In genomic region chr7:51879136-51879723, GRCm38 (mm10) we compare ENCODE assay signal across 9 mouse cellular contexts. TPM values are rescaled to one million over a fixed set of nuclear protein-coding genes. Genes with fewer than 3 reads are reported as not detected.
DNase-seq lines count a peak whose midpoint lies in the region; ATAC-seq and TF ChIP-seq lines count a peak whose summit lies in the region.
"Had no signal": no experiment of that assay in that cellular context is flagged by ENCODE, and none has a peak within 500 bp of the region (broad histone marks: within the 10 kb centered on the region; RNA-seq: fewer than 3 reads in every experiment).

No protein-coding gene starts in this region.

- H3K4me3 ChIP-seq in kidney, embryonic 16.5 days (ENCODE audit: low read length) = peak overlapping the region; percentile 52
- H3K4me3 ChIP-seq in embryonic facial prominence, embryonic 12.5 days = peak overlapping the region; percentile 45
- H3K4me3 ChIP-seq in liver, adult 2 months (ENCODE audit: insufficient read depth, low read depth, low read length) = peak overlapping the region; percentile 9; the same call in 1 of the 2 replicates
- peak overlapping the region; percentile 48 for H3K4me3 ChIP-seq in midbrain, postnatal 0 days (ENCODE audit: low read depth, low read length)
- H3K4me3 ChIP-seq in spleen, adult 2 months (ENCODE audit: extremely low read depth, insufficient read depth, insufficient read length) = peak overlapping the region; percentile 16; the same call in 1 of the 2 replicates

- H3K9me3 ChIP-seq in kidney, embryonic 16.5 days (ENCODE audit: low read length) = no peaks in the 10 kb centered on the region
- no peaks in the 10 kb centered on the region for H3K9me3 ChIP-seq in embryonic facial prominence, embryonic 12.5 days
- no peaks in the 10 kb centered on the region for H3K9me3 ChIP-seq in midbrain, postnatal 0 days (ENCODE audit: low read length)

- WGBS in kidney, embryonic 16.5 days = 0% methylated on average over 17 of the region's 17 CpGs
- under 1% methylated on average over 17 of the region's 17 CpGs for WGBS in embryonic facial prominence, embryonic 12.5 days
- WGBS in liver, adult 2 months = 29% methylated on average over 17 of the region's 17 CpGs
- WGBS in midbrain, postnatal 0 days = under 1% methylated on average over 17 of the region's 17 CpGs
- 1% methylated on average over 17 of the region's 17 CpGs for WGBS in spleen, adult 2 months

- no peaks in the 10 kb centered on the region for H3K36me3 ChIP-seq in kidney, embryonic 16.5 days (ENCODE audit: insufficient read depth, low read length)
- no peaks in the 10 kb centered on the region for H3K36me3 ChIP-seq in embryonic facial prominence, embryonic 12.5 days
- H3K36me3 ChIP-seq in liver, adult 2 months (ENCODE audit: control insufficient read depth, insufficient read depth, low read length) = no peaks in the 10 kb centered on the region
- H3K36me3 ChIP-seq in midbrain, postnatal 0 days (ENCODE audit: insufficient read depth, low read length) = no peaks in the 10 kb centered on the region
- H3K36me3 ChIP-seq in spleen, adult 2 months (ENCODE audit: control insufficient read depth, insufficient read depth, low read length) = no peaks in the 10 kb centered on the region

- no peak for DNase-seq in kidney, adult 8-10 months
- peak; percentile 20 for DNase-seq in heart, adult 8-10 months (ENCODE audit: low spot score)
- DNase-seq in kidney, postnatal 10 days = peak; percentile 53
- no peak for DNase-seq in liver, adult 2 months (ENCODE audit: extremely low read depth, low read depth, low spot score)
- DNase-seq in midbrain, postnatal 0 days (ENCODE audit: low spot score) = peak; percentile 80
- DNase-seq in spleen, adult 2 months (ENCODE audit: low read depth in 1 of 2, low spot score in 2 of 2) = peak; percentile 18

- H3K79me2 ChIP-seq in liver, adult 2 months (ENCODE audit: control insufficient read depth, insufficient read depth, low read length) = no peaks in the 10 kb centered on the region

- no peak for TF ChIP-seq CTCF in liver, adult 2 months (IDR thresholded peaks at IDR 0.05; ENCODE audit: low read depth, low read length)
- peak; percentile 1; the same call in 1 of the 2 replicates for TF ChIP-seq CTCF in midbrain, postnatal 0 days (IDR thresholded peaks at IDR 0.05)
- TF ChIP-seq CTCF in spleen, adult 2 months (IDR thresholded peaks at IDR 0.05; ENCODE audit: extremely low read depth, insufficient read depth, insufficient read length, insufficient replicate concordance) = no peak

- TF ChIP-seq POLR2A in liver, adult 2 months (IDR thresholded peaks at IDR 0.05; ENCODE audit: extremely low read depth, insufficient read depth, low read length) = no peak
- no peak for TF ChIP-seq POLR2A in spleen, adult 2 months (IDR thresholded peaks at IDR 0.05; ENCODE audit: low read depth, low read length)

- H3K9ac ChIP-seq in kidney, embryonic 16.5 days (replicated peaks; ENCODE audit: low read length) = peak overlapping the region; percentile 73
- peak overlapping the region; percentile 41 for H3K9ac ChIP-seq in embryonic facial prominence, embryonic 12.5 days
- no peak overlapping the region for H3K9ac ChIP-seq in liver, adult 2 months (ENCODE audit: low read depth, low read length)
- H3K9ac ChIP-seq in midbrain, postnatal 0 days (replicated peaks; ENCODE audit: low read length, poor library complexity, severe bottlenecking) = peak overlapping the region; percentile 76

- peak overlapping the region; percentile 74 for H3K4me2 ChIP-seq in kidney, embryonic 16.5 days (replicated peaks; ENCODE audit: low read depth, low read length)
- H3K4me2 ChIP-seq in embryonic facial prominence, embryonic 12.5 days (replicated peaks) = peak overlapping the region; percentile 61
- H3K4me2 ChIP-seq in midbrain, postnatal 0 days (ENCODE audit: low read depth, low read length, poor library complexity, severe bottlenecking) = peak overlapping the region; percentile 77

- peak overlapping the region; percentile 90 for H3K27ac ChIP-seq in kidney, embryonic 16.5 days (ENCODE audit: low read length)
- H3K27ac ChIP-seq in embryonic facial prominence, embryonic 12.5 days = peak overlapping the region; percentile 95
- no peak overlapping the region for H3K27ac ChIP-seq in liver, adult 2 months (replicated peaks; ENCODE audit: insufficient read depth, low read depth, low read length)
- H3K27ac ChIP-seq in midbrain, postnatal 0 days (ENCODE audit: low read depth, low read length) = peak overlapping the region; percentile 74
- H3K27ac ChIP-seq in spleen, adult 2 months (ENCODE audit: insufficient read depth, low read length) = no peak overlapping the region

- H3K27me3 ChIP-seq in kidney, embryonic 16.5 days (ENCODE audit: insufficient read depth, low read length) = no peaks in the 10 kb centered on the region
- H3K27me3 ChIP-seq in embryonic facial prominence, embryonic 12.5 days = no peaks in the 10 kb centered on the region
- H3K27me3 ChIP-seq in liver, adult 2 months (ENCODE audit: control insufficient read depth, insufficient read depth, low read length) = no peaks in the 10 kb centered on the region
- H3K27me3 ChIP-seq in midbrain, postnatal 0 days (ENCODE audit: insufficient read depth, low read length) = no peaks in the 10 kb centered on the region
- H3K27me3 ChIP-seq in spleen, adult 2 months (ENCODE audit: control insufficient read depth, insufficient read depth, low read length) = no peaks in the 10 kb centered on the region
- H3K27me3 ChIP-seq: Patski had no signal

- peak; percentile 90 for ATAC-seq in kidney, embryonic 16.5 days (ENCODE audit: low FRiP score, low TSS enrichment)
- peak; percentile 90 for ATAC-seq in embryonic facial prominence, embryonic 12.5 days (ENCODE audit: insufficient number of reproducible peaks, insufficient read depth, low FRiP score, low TSS enrichment)
- peak; percentile 93 for ATAC-seq in midbrain, postnatal 0 days (ENCODE audit: low FRiP score)
- ATAC-seq: Patski had no signal

- H3K4me1 ChIP-seq in kidney, embryonic 16.5 days (ENCODE audit: insufficient read depth, low read length) = peaks cover 18% of the 10 kb centered on the region
- H3K4me1 ChIP-seq in embryonic facial prominence, embryonic 12.5 days = peaks cover 13% of the 10 kb centered on the region
- H3K4me1 ChIP-seq in liver, adult 2 months (ENCODE audit: control insufficient read depth, insufficient read depth, low read length) = no peaks in the 10 kb centered on the region
- H3K4me1 ChIP-seq in midbrain, postnatal 0 days (ENCODE audit: insufficient read depth, low read length) = peaks cover 5% of the 10 kb centered on the region; the same call in 1 of the 2 replicates
- no peaks in the 10 kb centered on the region; the same call in none of the 2 replicates for H3K4me1 ChIP-seq in spleen, adult 2 months (ENCODE audit: control insufficient read depth, insufficient read depth, insufficient read length)

RNA-seq across cellular contexts. Expression of gene Fancf, which starts 17.2 kb away (rescaled TPM):
- polyA plus RNA-seq in kidney, embryonic 16.5 days (2015; fragmentation: Nextera tagmentation; extraction: Ambion mirVana) = 2.8 and 3.3 TPM in 2 replicates
- polyA plus RNA-seq in embryonic facial prominence, embryonic 12.5 days (2016; fragmentation: Nextera tagmentation; extraction: Ambion mirVana) = 17.2 TPM in 2 replicates
- 1 to 10 TPM; 1.1 to 2.3 (median 1.9) TPM for total RNA-seq in heart, adult 8-10 months (2022)
- 4.9 and 6.1 TPM in 2 replicates for total RNA-seq in liver, adult 2 months (2014; rRNA removed)
- polyA plus RNA-seq in liver, adult 2 months (2012; rRNA removed) = 6.0 and 6.4 TPM in 2 replicates
- total RNA-seq in midbrain, postnatal 0 days (2014; rRNA removed) = 10.6 and 11.3 TPM in 2 replicates
- polyA plus RNA-seq in midbrain, postnatal 0 days (2015; fragmentation: Nextera tagmentation; extraction: Ambion mirVana) = 7.0 and 8.2 TPM in 2 replicates
- 6.3 and 14.3 TPM in 2 replicates for polyA plus RNA-seq in spleen, adult 2 months (2012; rRNA removed)

RNA-seq across cellular contexts. Expression of gene Gas2, which starts 17.4 kb away (rescaled TPM):
- 122 and 141 TPM in 2 replicates for polyA plus RNA-seq in kidney, embryonic 16.5 days (2015; fragmentation: Nextera tagmentation; extraction: Ambion mirVana)
- polyA plus RNA-seq in embryonic facial prominence, embryonic 12.5 days (2016; fragmentation: Nextera tagmentation; extraction: Ambion mirVana) = 58.9 and 69.0 TPM in 2 replicates
- total RNA-seq in heart, adult 8-10 months (2022) = 1 to 10 TPM; 3.2 to 4.7 (median 4.4) TPM
- total RNA-seq in liver, adult 2 months (2014; rRNA removed) = 43.6 and 99.9 TPM in 2 replicates
- polyA plus RNA-seq in liver, adult 2 months (2012; rRNA removed) = 15.7 and 23.0 TPM in 2 replicates
- total RNA-seq in midbrain, postnatal 0 days (2014; rRNA removed) = 17.5 and 37.1 TPM in 2 replicates
- 14.7 and 15.0 TPM in 2 replicates for polyA plus RNA-seq in midbrain, postnatal 0 days (2015; fragmentation: Nextera tagmentation; extraction: Ambion mirVana)
- polyA plus RNA-seq in spleen, adult 2 months (2012; rRNA removed) = 0.69 and 0.87 TPM in 2 replicates

Comparison
In these comparisons a context has a peak if more than half of its experiments do, and no peak if none do; other contexts are left out.
1. DNase-seq: peak in heart, adult 8-10 months (single experiment), kidney, postnatal 10 days (single experiment), midbrain, postnatal 0 days (single experiment) and spleen, adult 2 months (2 of 2); none in kidney, adult 8-10 months (0 of 2) and liver, adult 2 months (single experiment).
2. H3K27ac ChIP-seq: peak in kidney, embryonic 16.5 days (single experiment), embryonic facial prominence, embryonic 12.5 days (single experiment) and midbrain, postnatal 0 days (single experiment); none in liver, adult 2 months (single experiment) and spleen, adult 2 months (single experiment).
3. Peak in every context shown above with its lines, with median percentiles within 50 percentile points of each other: ATAC-seq, H3K4me2 ChIP-seq and H3K4me3 ChIP-seq.